Mouse (Mus musculus): ENCODE measurements at regions not wholly inside any gene's neighbourhood (a gene's known extent, or its start where the extent isn't known, plus 50 kb on each side); places are given as distances from the start of the nearest gene placed in this dataset.

DNA sequence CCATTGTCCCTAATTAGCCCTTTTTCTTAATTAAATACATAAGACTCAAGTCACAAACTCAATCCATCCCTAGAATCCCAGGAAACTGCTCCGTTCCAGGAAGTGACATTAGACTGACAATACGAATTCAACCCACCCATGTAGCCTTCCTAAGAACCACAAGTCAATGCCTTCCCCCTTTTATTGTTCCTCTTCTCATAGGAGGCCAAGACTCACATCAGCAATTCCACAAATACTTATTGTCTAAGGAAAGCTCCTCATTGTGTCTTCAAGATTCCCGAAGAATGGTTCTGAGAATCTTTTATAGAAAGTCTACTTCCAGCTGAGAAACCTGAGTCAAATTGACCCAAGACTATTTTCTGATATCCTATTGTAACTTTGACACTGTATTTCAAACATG is 147.3 kb downstream of the Dmac1 start:
- DNase-seq (ENCODE audit: low spot score) (no peak), ATAC-seq (ENCODE audit: insufficient read depth, low read depth) (no peak)
- no peak overlapping the region for H3K9ac ChIP-seq (replicated peaks; ENCODE audit: low read depth, low read length)
- no peak overlapping the region for H3K4me3 ChIP-seq (ENCODE audit: low read depth, low read length)
- no peaks in the 10 kb centered on the region for H3K4me1 ChIP-seq (ENCODE audit: control insufficient read depth, insufficient read depth)
- no peaks in the 10 kb centered on the region for H3K9me3 ChIP-seq (replicated peaks; ENCODE audit: control insufficient read depth, low read length)
- no peak overlapping the region for H3K4me2 ChIP-seq (ENCODE audit: low read depth, low read length)
- no peaks in the 10 kb centered on the region for H3K27me3 ChIP-seq (ENCODE audit: control insufficient read depth, insufficient read depth, low read length)
- no peaks in the 10 kb centered on the region for H3K36me3 ChIP-seq (replicated peaks; ENCODE audit: control insufficient read depth, insufficient read depth, low read length)
- TF ChIP-seq CTCF (IDR thresholded peaks at IDR 0.05; ENCODE audit: low read depth) (no peak), EP300 (IDR thresholded peaks at IDR 0.05; ENCODE audit: low read depth) (no peak)
- no peak overlapping the region for H3K27ac ChIP-seq (ENCODE audit: low read depth)
- WGBS, result 78% methylated on average over 3 of the region's 3 CpGs

DNA sequence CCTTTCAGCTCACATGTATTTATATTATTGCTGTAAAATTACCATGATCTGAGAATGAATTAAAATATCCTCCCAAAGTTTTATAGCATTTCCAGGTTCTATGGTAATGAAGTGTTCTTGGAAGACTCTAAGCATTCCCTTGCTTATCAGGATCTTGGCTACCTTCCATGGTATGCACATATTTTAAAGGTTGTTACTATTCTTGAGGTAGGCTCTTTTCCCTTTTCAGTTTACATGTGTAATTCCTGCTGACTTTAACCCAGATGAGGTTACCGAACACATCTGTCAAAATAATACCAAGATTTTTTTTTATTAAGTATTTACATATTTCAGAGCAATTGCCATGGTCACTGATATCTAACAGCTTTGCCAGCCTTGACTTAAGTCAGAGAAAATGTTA is 162.2 kb downstream of the Dmac1 start:
- TF ChIP-seq EP300 (IDR thresholded peaks at IDR 0.05; ENCODE audit: low read depth) (no peak), CTCF (IDR thresholded peaks at IDR 0.05; ENCODE audit: low read depth) (no peak)
- ATAC-seq (ENCODE audit: insufficient read depth, low read depth) (no peak), DNase-seq (ENCODE audit: low spot score) (peak; percentile 31)
- Histone ChIP-seq H3K4me1 (ENCODE audit: control insufficient read depth, insufficient read depth) (no peaks in the 10 kb centered on the region), H3K9me3 (replicated peaks; ENCODE audit: control insufficient read depth, low read length) (no peaks in the 10 kb centered on the region), H3K27me3 (ENCODE audit: control insufficient read depth, insufficient read depth, low read length) (no peaks in the 10 kb centered on the region), H3K27ac (ENCODE audit: low read depth) (no peak overlapping the region), H3K4me3 (ENCODE audit: low read depth, low read length) (no peak overlapping the region), H3K36me3 (replicated peaks; ENCODE audit: control insufficient read depth, insufficient read depth, low read length) (no peaks in the 10 kb centered on the region), H3K9ac (replicated peaks; ENCODE audit: low read depth, low read length) (no peak overlapping the region), H3K4me2 (ENCODE audit: low read depth, low read length) (no peak overlapping the region)
- 23% methylated on average over 1 of the region's 1 CpGs for WGBS

DNA sequence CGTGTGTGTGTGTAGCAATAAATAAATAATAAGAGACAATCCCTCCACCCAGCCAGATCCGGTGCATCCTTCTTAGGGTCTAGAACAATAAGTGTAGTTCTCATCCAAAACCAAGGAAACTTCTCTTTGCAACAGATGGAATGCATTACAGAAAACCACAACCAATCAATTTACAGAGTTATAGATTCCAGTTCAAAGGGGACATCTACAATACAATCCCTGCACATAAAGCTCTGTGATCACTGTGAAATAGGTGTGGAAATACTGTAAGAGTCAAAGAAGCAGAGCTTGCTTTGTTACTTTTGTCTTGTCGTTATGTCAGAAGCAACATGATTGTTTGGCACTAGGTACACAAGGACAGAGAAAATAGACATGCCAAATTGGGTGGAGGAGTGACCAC is 162.8 kb downstream of the Dmac1 start:
- H3K36me3 ChIP-seq (replicated peaks; ENCODE audit: control insufficient read depth, insufficient read depth, low read length), result no peaks in the 10 kb centered on the region
- 83% methylated on average over 3 of the region's 3 CpGs for WGBS
- H3K9ac ChIP-seq (replicated peaks; ENCODE audit: low read depth, low read length), result no peak overlapping the region
- no peaks in the 10 kb centered on the region for H3K27me3 ChIP-seq (ENCODE audit: control insufficient read depth, insufficient read depth, low read length)
- H3K4me3 ChIP-seq (ENCODE audit: low read depth, low read length), result no peak overlapping the region
- no peak for TF ChIP-seq EP300 (IDR thresholded peaks at IDR 0.05; ENCODE audit: low read depth)
- no peak for TF ChIP-seq CTCF (IDR thresholded peaks at IDR 0.05; ENCODE audit: low read depth)
- H3K4me1 ChIP-seq (ENCODE audit: control insufficient read depth, insufficient read depth), result no peaks in the 10 kb centered on the region
- DNase-seq (ENCODE audit: low spot score) (no peak), ATAC-seq (ENCODE audit: insufficient read depth, low read depth) (no peak)
- no peaks in the 10 kb centered on the region for H3K9me3 ChIP-seq (replicated peaks; ENCODE audit: control insufficient read depth, low read length)
- H3K4me2 ChIP-seq (ENCODE audit: low read depth, low read length), result no peak overlapping the region
- H3K27ac ChIP-seq (ENCODE audit: low read depth), result no peak overlapping the region

DNA sequence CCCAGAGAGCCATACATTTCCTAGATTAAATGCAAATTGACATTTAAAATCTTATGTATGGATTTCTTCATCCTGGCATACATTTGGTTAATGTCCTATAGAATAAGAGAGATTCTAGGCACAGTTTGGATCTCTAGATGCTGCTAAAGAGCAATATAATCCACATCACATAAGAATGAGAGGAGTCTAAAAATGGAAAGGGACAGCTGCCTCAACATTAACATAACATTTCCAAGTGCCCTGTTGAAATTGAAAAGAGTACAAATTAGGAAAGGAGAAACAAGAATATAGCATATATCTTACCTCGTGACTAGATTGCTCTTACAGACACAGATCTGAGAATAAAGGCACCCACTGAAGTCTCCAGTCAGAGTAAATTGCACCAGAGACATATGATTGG is 212.3 kb downstream of the Dmac1 start:
- 52% methylated on average over 1 of the region's 1 CpGs for WGBS
- Histone ChIP-seq H3K27ac (ENCODE audit: low read depth) (no peak overlapping the region), H3K4me3 (ENCODE audit: low read depth, low read length) (no peak overlapping the region), H3K36me3 (replicated peaks; ENCODE audit: control insufficient read depth, insufficient read depth, low read length) (no peaks in the 10 kb centered on the region), H3K27me3 (ENCODE audit: control insufficient read depth, insufficient read depth, low read length) (no peaks in the 10 kb centered on the region), H3K9ac (replicated peaks; ENCODE audit: low read depth, low read length) (no peak overlapping the region), H3K9me3 (replicated peaks; ENCODE audit: control insufficient read depth, low read length) (no peaks in the 10 kb centered on the region), H3K4me2 (ENCODE audit: low read depth, low read length) (no peak overlapping the region), H3K4me1 (ENCODE audit: control insufficient read depth, insufficient read depth) (no peaks in the 10 kb centered on the region)
- no peak for DNase-seq (ENCODE audit: low spot score)
- no peak for TF ChIP-seq EP300 (IDR thresholded peaks at IDR 0.05; ENCODE audit: low read depth)
- no peak for TF ChIP-seq CTCF (IDR thresholded peaks at IDR 0.05; ENCODE audit: low read depth)
- ATAC-seq (ENCODE audit: insufficient read depth, low read depth), result no peak

DNA sequence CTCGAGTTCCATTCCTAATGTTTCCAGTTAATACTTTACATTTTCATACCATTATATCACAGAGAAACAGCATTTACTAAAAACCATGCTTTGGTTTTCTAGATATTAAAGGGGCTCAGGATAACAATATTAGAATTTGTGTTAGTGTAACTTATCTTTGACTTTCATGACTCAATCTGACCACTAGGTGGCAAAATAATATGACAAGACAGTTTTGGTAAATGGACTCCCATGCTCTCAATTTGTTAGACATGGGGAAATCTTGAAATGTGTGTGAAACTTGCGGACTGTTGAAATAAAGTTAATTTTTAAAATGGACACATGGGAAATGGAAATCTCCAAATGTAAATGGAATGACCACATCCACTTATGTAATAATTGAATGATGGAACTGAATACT is 214.8 kb downstream of the Dmac1 start:
- TF ChIP-seq CTCF (IDR thresholded peaks at IDR 0.05; ENCODE audit: low read depth) (peak; percentile 59), EP300 (IDR thresholded peaks at IDR 0.05; ENCODE audit: low read depth) (no peak)
- H3K4me2 ChIP-seq (ENCODE audit: low read depth, low read length), result no peak overlapping the region
- 64% methylated on average over 2 of the region's 2 CpGs for WGBS
- H3K4me1 ChIP-seq (ENCODE audit: control insufficient read depth, insufficient read depth), result no peaks in the 10 kb centered on the region
- DNase-seq (ENCODE audit: low spot score) (peak; percentile 56), ATAC-seq (ENCODE audit: insufficient read depth, low read depth) (no peak)
- no peaks in the 10 kb centered on the region for H3K36me3 ChIP-seq (replicated peaks; ENCODE audit: control insufficient read depth, insufficient read depth, low read length)
- no peak overlapping the region for H3K9ac ChIP-seq (replicated peaks; ENCODE audit: low read depth, low read length)
- H3K27ac ChIP-seq (ENCODE audit: low read depth), result no peak overlapping the region
- H3K9me3 ChIP-seq (replicated peaks; ENCODE audit: control insufficient read depth, low read length), result no peaks in the 10 kb centered on the region
- H3K27me3 ChIP-seq (ENCODE audit: control insufficient read depth, insufficient read depth, low read length), result no peaks in the 10 kb centered on the region
- no peak overlapping the region for H3K4me3 ChIP-seq (ENCODE audit: low read depth, low read length)

DNA sequence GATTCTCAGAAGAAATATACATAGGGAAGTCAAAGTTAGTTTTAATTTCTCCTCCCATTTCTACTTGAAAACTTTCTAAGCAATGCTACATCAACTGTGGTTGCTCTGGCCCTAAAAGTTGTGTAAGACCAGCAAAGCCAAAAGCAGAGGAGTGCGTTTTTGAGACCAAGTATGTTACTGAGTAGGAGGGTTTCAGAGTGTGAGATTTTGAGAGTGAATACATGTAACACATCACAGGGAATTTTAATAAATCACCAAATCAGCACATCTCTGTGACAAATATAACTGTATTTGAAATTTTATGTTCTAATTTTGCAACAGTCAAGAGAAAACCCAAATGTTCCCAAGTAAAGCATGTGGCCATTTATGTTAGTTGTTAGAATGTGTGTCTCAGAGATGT is 234.6 kb downstream of the Dmac1 start:
- WGBS, result 63% methylated on average over 1 of the region's 1 CpGs
- Histone ChIP-seq H3K9me3 (replicated peaks; ENCODE audit: control insufficient read depth, low read length) (no peaks in the 10 kb centered on the region), H3K4me3 (ENCODE audit: low read depth, low read length) (no peak overlapping the region), H3K4me2 (ENCODE audit: low read depth, low read length) (no peak overlapping the region), H3K27me3 (ENCODE audit: control insufficient read depth, insufficient read depth, low read length) (no peaks in the 10 kb centered on the region), H3K36me3 (replicated peaks; ENCODE audit: control insufficient read depth, insufficient read depth, low read length) (no peaks in the 10 kb centered on the region), H3K4me1 (ENCODE audit: control insufficient read depth, insufficient read depth) (no peaks in the 10 kb centered on the region), H3K9ac (replicated peaks; ENCODE audit: low read depth, low read length) (no peak overlapping the region), H3K27ac (ENCODE audit: low read depth) (no peak overlapping the region)
- DNase-seq (ENCODE audit: low spot score) (no peak), ATAC-seq (ENCODE audit: insufficient read depth, low read depth) (no peak)
- TF ChIP-seq EP300 (IDR thresholded peaks at IDR 0.05; ENCODE audit: low read depth), result no peak
- TF ChIP-seq CTCF (IDR thresholded peaks at IDR 0.05; ENCODE audit: low read depth), result no peak

All from heart, postnatal 0 days (tissue).